Mouse (Mus musculus) heart, embryonic 11.5 days (tissue): ENCODE measurements around the gene Gm20388. TPM values are rescaled to one million over a fixed set of nuclear protein-coding genes. Genes with fewer than 3 reads are reported as not detected.

ENCODE experiments used
- ATAC-seq: fragments of 200-750 bp; cut with Nextera tagmentation; replicated peaks from 2 replicates; pipeline ENCODE4 v1.8.0; 2017; ENCODE audit warnings: moderate library complexity; ENCODE audit not compliant: insufficient number of reproducible peaks, low FRiP score, low TSS enrichment
- H3K27ac ChIP-seq: fragments of 300-500 bp; sonication (generic); 2 replicates; pipeline ENCODE4 v1.5.1; 2014; ENCODE audit warnings: mild to moderate bottlenecking, low read depth, low read length
- H3K27me3 ChIP-seq: fragments of 300-500 bp; sonication (generic); 2 replicates; pipeline ENCODE4 v1.6.1; 2014; ENCODE audit warnings: mild to moderate bottlenecking, low read length, mixed read lengths; ENCODE audit not compliant: control insufficient read depth, insufficient read depth
- H3K36me3 ChIP-seq: fragments of 300-500 bp; sonication (generic); 2 replicates; pipeline ENCODE4 v1.6.1; 2014; ENCODE audit warnings: mild to moderate bottlenecking, low read length, moderate library complexity, mixed read lengths; ENCODE audit not compliant: control insufficient read depth, insufficient read depth
- H3K4me1 ChIP-seq: fragments of 300-500 bp; sonication (generic); 2 replicates; pipeline ENCODE4 v1.6.1; 2014; ENCODE audit warnings: low read length; ENCODE audit not compliant: control insufficient read depth, insufficient read depth
- H3K4me2 ChIP-seq: fragments of 300-500 bp; sonication (generic); 2 replicates; pipeline ENCODE4 v1.6.1; 2014; ENCODE audit warnings: mild to moderate bottlenecking, moderate library complexity
- H3K4me3 ChIP-seq: fragments of 300-500 bp; sonication (generic); 2 replicates; pipeline ENCODE4 v1.5.1; 2014; ENCODE audit warnings: low read depth, low read length
- H3K9ac ChIP-seq: fragments of 300-500 bp; sonication (generic); 2 replicates; pipeline ENCODE4 v1.6.1; 2014; ENCODE audit warnings: mild to moderate bottlenecking, low read depth, low read length, moderate library complexity
- H3K9me3 ChIP-seq: fragments of 300-500 bp; sonication (generic); replicated peaks from 2 replicates; pipeline ENCODE4 v1.6.1; 2016; ENCODE audit warnings: low read length; ENCODE audit not compliant: control insufficient read depth
- WGBS: fragments of 180-500 bp; shearing (Covaris S2); extraction: QIAGEN DNeasy Blood & Tissue Kit; methylation state at CpG from one replicate; pipeline ENCODE4 v1.1.7; 2014; ENCODE audit not compliant: insufficient replicate concordance; 5-methylcytosine and 5-hydroxymethylcytosine counted together
- polyA plus RNA-seq: library from polyadenylated mRNA; unstranded; fragments of >200 nt; fragmentation: Nextera tagmentation; extraction: Ambion mirVana; gene quantifications from 2 replicates; pipeline ENCODE4 v1.2.1, GENCODE M21; 2014

Gm20388 gene
- polyA plus RNA-seq, 1 experiment from 2014 or later: 6.4 TPM

GRCm38 (mm10) chr8:123794766-123795165, 3884.1 kb downstream of the Gm20388 start:
- H3K27ac ChIP-seq: no peak overlapping the region
- H3K4me2 ChIP-seq: no peak overlapping the region
- no peaks in the 10 kb centered on the region for H3K9me3 ChIP-seq
- no peak overlapping the region for H3K9ac ChIP-seq
- H3K4me1 ChIP-seq: no peaks in the 10 kb centered on the region
- WGBS: 64% methylated on average over 4 of the region's 4 CpGs
- no peak overlapping the region for H3K4me3 ChIP-seq
- no peaks in the 10 kb centered on the region for H3K27me3 ChIP-seq
- no peak for ATAC-seq
- H3K36me3 ChIP-seq: no peaks in the 10 kb centered on the region

- Histone ChIP-seq H3K27me3 (no peaks in the 10 kb centered on the region), H3K36me3 (no peaks in the 10 kb centered on the region), H3K27ac (no peak overlapping the region), H3K9ac (no peak overlapping the region), H3K4me1 (no peaks in the 10 kb centered on the region), H3K4me2 (no peak overlapping the region), H3K4me3 (no peak overlapping the region), H3K9me3 (no peaks in the 10 kb centered on the region)
- no peak for ATAC-seq
- WGBS: 34% methylated on average over 4 of the region's 4 CpGs
These were observed 3886.1 kb downstream of the Gm20388 start for GRCm38 (mm10) chr8:123796758-123797157.

GRCm38 (mm10) chr8:123797928-123798327, 3887.3 kb downstream of the Gm20388 start:
- H3K27me3 ChIP-seq: no peaks in the 10 kb centered on the region
- H3K36me3 ChIP-seq: no peaks in the 10 kb centered on the region
- no peak overlapping the region for H3K4me3 ChIP-seq
- no peaks in the 10 kb centered on the region for H3K9me3 ChIP-seq
- no peaks in the 10 kb centered on the region for H3K4me1 ChIP-seq
- WGBS: 74% methylated on average over 15 of the region's 15 CpGs
- H3K4me2 ChIP-seq: no peak overlapping the region
- no peak overlapping the region for H3K27ac ChIP-seq
- ATAC-seq: no peak
- no peak overlapping the region for H3K9ac ChIP-seq

- no peak overlapping the region for H3K27ac ChIP-seq
- no peak for ATAC-seq
- H3K4me2 ChIP-seq: no peak overlapping the region
- no peaks in the 10 kb centered on the region for H3K27me3 ChIP-seq
- no peak overlapping the region for H3K9ac ChIP-seq
- WGBS: 79% methylated on average over 6 of the region's 6 CpGs
- no peaks in the 10 kb centered on the region for H3K4me1 ChIP-seq
- no peaks in the 10 kb centered on the region for H3K36me3 ChIP-seq
- no peaks in the 10 kb centered on the region for H3K9me3 ChIP-seq
- H3K4me3 ChIP-seq: no peak overlapping the region
These were observed 3888.8 kb downstream of the Gm20388 start for GRCm38 (mm10) chr8:123799434-123799833.

GRCm38 (mm10) chr8:123799885-123800284, 3889.2 kb downstream of the Gm20388 start:
- Histone ChIP-seq H3K9ac (no peak overlapping the region), H3K27me3 (no peaks in the 10 kb centered on the region), H3K4me1 (no peaks in the 10 kb centered on the region), H3K9me3 (no peaks in the 10 kb centered on the region), H3K27ac (no peak overlapping the region), H3K36me3 (no peaks in the 10 kb centered on the region), H3K4me2 (no peak overlapping the region), H3K4me3 (no peak overlapping the region)
- no peak for ATAC-seq
- 56% methylated on average over 3 of the region's 3 CpGs for WGBS

GRCm38 (mm10) chr8:123800867-123801266, 3890.2 kb downstream of the Gm20388 start:
- Histone ChIP-seq H3K9me3 (no peaks in the 10 kb centered on the region), H3K4me2 (no peak overlapping the region), H3K36me3 (no peaks in the 10 kb centered on the region), H3K4me1 (0 out of 2 replicates have a peak, but pooled peaks cover 4% of the 10 kb centered on the region), H3K27me3 (no peaks in the 10 kb centered on the region), H3K4me3 (no peak overlapping the region), H3K27ac (no peak overlapping the region), H3K9ac (no peak overlapping the region)
- WGBS: 84% methylated on average over 7 of the region's 7 CpGs
- ATAC-seq: no peak

- Histone ChIP-seq H3K27me3 (no peaks in the 10 kb centered on the region), H3K4me1 (peaks cover 6% of the 10 kb centered on the region; the same call in 1 of the 2 replicates), H3K4me3 (no peak overlapping the region), H3K9me3 (no peaks in the 10 kb centered on the region), H3K4me2 (no peak overlapping the region), H3K27ac (no peak overlapping the region), H3K36me3 (no peaks in the 10 kb centered on the region), H3K9ac (no peak overlapping the region)
- WGBS: 86% methylated on average over 2 of the region's 2 CpGs
- ATAC-seq: no peak
These were observed 3890.9 kb downstream of the Gm20388 start for GRCm38 (mm10) chr8:123801538-123801937.

GRCm38 (mm10) chr8:123803639-123804038, 3893.0 kb downstream of the Gm20388 start:
- Histone ChIP-seq H3K27me3 (no peaks in the 10 kb centered on the region), H3K9me3 (no peaks in the 10 kb centered on the region), H3K27ac (no peak overlapping the region), H3K4me1 (peaks cover 16% of the 10 kb centered on the region), H3K9ac (no peak overlapping the region), H3K4me3 (no peak overlapping the region), H3K4me2 (no peak overlapping the region), H3K36me3 (no peaks in the 10 kb centered on the region)
- no peak for ATAC-seq
- WGBS: 60% methylated on average over 1 of the region's 1 CpGs

- Histone ChIP-seq H3K27me3 (no peaks in the 10 kb centered on the region), H3K9ac (no peak overlapping the region), H3K27ac (no peak overlapping the region), H3K36me3 (no peaks in the 10 kb centered on the region), H3K9me3 (no peaks in the 10 kb centered on the region), H3K4me3 (no peak overlapping the region), H3K4me2 (no peak overlapping the region), H3K4me1 (peaks cover 16% of the 10 kb centered on the region)
- WGBS: 80% methylated on average over 7 of the region's 7 CpGs
- no peak for ATAC-seq
These were observed 3893.9 kb downstream of the Gm20388 start for GRCm38 (mm10) chr8:123804586-123804985.
